26 mouse cellular contexts compared by ENCODE assay signal in the genomic region with DNA sequence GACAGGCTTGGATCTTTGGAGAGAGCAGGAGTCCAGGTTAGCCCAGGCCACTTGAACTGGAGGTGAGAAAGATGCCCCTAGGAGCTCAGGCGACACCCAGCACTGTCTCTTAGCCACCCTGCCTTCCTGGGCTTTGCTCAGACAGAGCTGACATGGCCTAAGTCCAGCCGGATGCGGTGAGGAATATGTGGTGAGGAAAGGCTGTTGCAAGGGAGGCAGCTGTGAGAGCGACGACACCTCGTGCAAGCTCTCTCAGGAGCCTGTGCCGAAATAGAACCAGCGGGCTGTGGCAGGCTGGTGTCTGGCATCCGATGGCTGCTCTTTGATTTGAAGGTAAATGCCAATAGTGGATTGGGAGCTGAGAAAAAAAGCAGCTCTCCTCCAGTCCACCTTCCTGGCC.
A peak's percentile ranks its signal among the peaks of the same experiment; 100 is the strongest.
DNase-seq lines count a peak whose midpoint lies in the region; ATAC-seq lines count a peak whose summit lies in the region.
"Had no signal": no experiment of that assay in that cellular context is flagged by ENCODE, and none has a peak within 500 bp of the region (broad histone marks: within the 10 kb centered on the region; RNA-seq: fewer than 3 reads in every experiment).

No protein-coding gene starts in this region.

- no peaks in the 10 kb centered on the region for H3K36me3 ChIP-seq in forebrain, embryonic 10.5 days (replicated peaks)
- no peaks in the 10 kb centered on the region for H3K36me3 ChIP-seq in forebrain, embryonic 13.5 days (ENCODE audit: poor library complexity, severe bottlenecking)
- H3K36me3 ChIP-seq: forebrain, embryonic 15.5 days; heart, embryonic 12.5 days; heart, embryonic 15.5 days; hindbrain, embryonic 10.5 days; hindbrain, embryonic 13.5 days had no signal

- H3K27ac ChIP-seq in forebrain, embryonic 10.5 days, result 0 out of 2 replicates have a peak overlapping the region, but pooled peaks have one; percentile 5
- H3K27ac ChIP-seq in forebrain, embryonic 13.5 days, result no peak overlapping the region
- H3K27ac ChIP-seq: forebrain, embryonic 15.5 days; gastrocnemius, adult 2 months; heart, embryonic 15.5 days; hindbrain, embryonic 10.5 days; hindbrain, embryonic 13.5 days had no signal

- no peak for DNase-seq in forebrain, embryonic 10.5 days (ENCODE audit: extremely low spot score, low spot score)
- peak; percentile 28 for DNase-seq in right cerebral cortex, postnatal 25 days
- no peak for DNase-seq in right cerebral cortex, postnatal 4 days
- peak; percentile 64 for DNase-seq in brain, adult 2 months (ENCODE audit: low read depth, low spot score)
- no peak for DNase-seq in adrenal gland, adult (ENCODE audit: inconsistent age in 2 of 2, low spot score in 1 of 2)
- no peak for DNase-seq in Muller cell, postnatal 12 days (ENCODE audit: inconsistent ontology term)
- DNase-seq: adrenal gland, adult 2 months; adrenal gland, postnatal 14 days; cerebellum, adult 11-12 months; cerebellum, adult 8-10 months; cerebellum, postnatal 10 days; cerebellum, postnatal 36 days; gastrocnemius, adult 2 months; gastrocnemius, postnatal 14 days; heart, adult 18-20 months; heart, postnatal 10 days; heart, postnatal 36 days had no signal

- no peaks in the 10 kb centered on the region for H3K9me3 ChIP-seq in forebrain, embryonic 10.5 days
- no peaks in the 10 kb centered on the region for H3K9me3 ChIP-seq in forebrain, embryonic 13.5 days (replicated peaks)
- H3K9me3 ChIP-seq: forebrain, embryonic 15.5 days; heart, embryonic 12.5 days; heart, embryonic 15.5 days; hindbrain, embryonic 10.5 days; hindbrain, embryonic 13.5 days had no signal

- peaks cover 19% of the 10 kb centered on the region for H3K4me1 ChIP-seq in forebrain, embryonic 10.5 days
- H3K4me1 ChIP-seq in forebrain, embryonic 13.5 days, result peaks cover 11% of the 10 kb centered on the region; the same call in 1 of the 2 replicates
- H3K4me1 ChIP-seq: forebrain, embryonic 15.5 days; heart, embryonic 12.5 days; heart, embryonic 15.5 days; hindbrain, embryonic 13.5 days had no signal

- H3K4me3 ChIP-seq in forebrain, embryonic 10.5 days, result no peak overlapping the region
- H3K4me3 ChIP-seq in forebrain, embryonic 13.5 days, result no peak overlapping the region
- H3K4me3 ChIP-seq: forebrain, embryonic 15.5 days; gastrocnemius, adult 2 months; heart, embryonic 12.5 days; heart, embryonic 15.5 days; hindbrain, embryonic 10.5 days; hindbrain, embryonic 13.5 days had no signal

- no peak for ATAC-seq in forebrain, embryonic 13.5 days
- peak; percentile 54 for ATAC-seq in megakaryocyte, adult 5-6 weeks (ENCODE audit: poor library complexity, severe bottlenecking)
- ATAC-seq: forebrain, embryonic 15.5 days; hindbrain, embryonic 16.5 days; Patski had no signal

- H3K9ac ChIP-seq in forebrain, embryonic 13.5 days, result no peak overlapping the region
- H3K9ac ChIP-seq: forebrain, embryonic 15.5 days; heart, embryonic 12.5 days; heart, embryonic 15.5 days; hindbrain, embryonic 13.5 days had no signal

- WGBS in forebrain, embryonic 10.5 days, result 88% methylated on average over 9 of the region's 9 CpGs
- WGBS in forebrain, embryonic 13.5 days, result 89% methylated on average over 9 of the region's 9 CpGs

- H3K4me2 ChIP-seq in forebrain, embryonic 13.5 days, result no peak overlapping the region
- H3K4me2 ChIP-seq: forebrain, embryonic 15.5 days; heart, embryonic 12.5 days; heart, embryonic 15.5 days; hindbrain, embryonic 13.5 days had no signal

- no peaks in the 10 kb centered on the region; the same call in 1 of the 2 replicates for H3K27me3 ChIP-seq in forebrain, embryonic 10.5 days (ENCODE audit: poor library complexity, severe bottlenecking)
- H3K27me3 ChIP-seq in forebrain, embryonic 13.5 days, result peaks cover 5% of the 10 kb centered on the region; the same call in 1 of the 2 replicates
- H3K27me3 ChIP-seq: forebrain, embryonic 15.5 days had no signal

Comparison
In these comparisons a context has a peak if more than half of its experiments do, and no peak if none do; other contexts are left out.
1. DNase-seq: peak in right cerebral cortex, postnatal 25 days (single experiment) and brain, adult 2 months (single experiment); none in forebrain, embryonic 10.5 days (single experiment), right cerebral cortex, postnatal 4 days (single experiment), adrenal gland, adult (0 of 2) and Muller cell, postnatal 12 days (single experiment).